Mouse (Mus musculus): ENCODE measurements at regions not wholly inside any gene's neighbourhood (a gene's known extent, or its start where the extent isn't known, plus 50 kb on each side); places are given as distances from the start of the nearest gene placed in this dataset.

GRCm38 (mm10) chr15:74296277-74296676 lies 339.9 kb downstream of the Mroh4 start:
- H3K9ac ChIP-seq (replicated peaks; ENCODE audit: low read length) = no peak overlapping the region
- H3K27me3 ChIP-seq (ENCODE audit: control insufficient read depth, insufficient read depth, low read length) = no peaks in the 10 kb centered on the region
- H3K4me2 ChIP-seq (ENCODE audit: low read length) = no peak overlapping the region
- H3K4me1 ChIP-seq (ENCODE audit: control insufficient read depth, insufficient read depth, low read length) = peaks cover 13% of the 10 kb centered on the region
- ATAC-seq (ENCODE audit: low FRiP score, low TSS enrichment) (no peak; the same call in 1 of the 2 replicates), DNase-seq (peak; percentile 65)
- H3K4me3 ChIP-seq (replicated peaks; ENCODE audit: low read depth, low read length) = no peak overlapping the region
- H3K36me3 ChIP-seq (ENCODE audit: control insufficient read depth, insufficient read depth, low read length) = no peaks in the 10 kb centered on the region
- WGBS = 9% methylated on average over 8 of the region's 8 CpGs
- H3K9me3 ChIP-seq (ENCODE audit: control insufficient read depth, low read length) = no peaks in the 10 kb centered on the region
- H3K27ac ChIP-seq (replicated peaks; ENCODE audit: low read depth, low read length) = peak overlapping the region; percentile 49; the same call in 1 of the 2 replicates

- no peaks in the 10 kb centered on the region for H3K9me3 ChIP-seq (ENCODE audit: control insufficient read depth, low read length)
- DNase-seq (peak; percentile 23), ATAC-seq (ENCODE audit: low FRiP score, low TSS enrichment) (no peak)
- peaks cover 13% of the 10 kb centered on the region for H3K4me1 ChIP-seq (ENCODE audit: control insufficient read depth, insufficient read depth, low read length)
- H3K9ac ChIP-seq (replicated peaks; ENCODE audit: low read length) = no peak overlapping the region
- no peak overlapping the region for H3K4me3 ChIP-seq (replicated peaks; ENCODE audit: low read depth, low read length)
- H3K36me3 ChIP-seq (ENCODE audit: control insufficient read depth, insufficient read depth, low read length) = no peaks in the 10 kb centered on the region
- no peak overlapping the region for H3K27ac ChIP-seq (replicated peaks; ENCODE audit: low read depth, low read length)
- no peak overlapping the region for H3K4me2 ChIP-seq (ENCODE audit: low read length)
- no peaks in the 10 kb centered on the region for H3K27me3 ChIP-seq (ENCODE audit: control insufficient read depth, insufficient read depth, low read length)
- 73% methylated on average over 10 of the region's 10 CpGs for WGBS
These were observed 341.5 kb downstream of the Mroh4 start for GRCm38 (mm10) chr15:74294691-74295090.

GRCm38 (mm10) chr15:74294109-74294508 lies 342.0 kb downstream of the Mroh4 start:
- no peaks in the 10 kb centered on the region for H3K27me3 ChIP-seq (ENCODE audit: control insufficient read depth, insufficient read depth, low read length)
- 71% methylated on average over 10 of the region's 10 CpGs for WGBS

GRCm38 (mm10) chr15:74287492-74287891 lies 348.7 kb downstream of the Mroh4 start:
- H3K27ac ChIP-seq (replicated peaks; ENCODE audit: low read depth, low read length) = no peak overlapping the region
- H3K9me3 ChIP-seq (ENCODE audit: control insufficient read depth, low read length) = no peaks in the 10 kb centered on the region
- H3K36me3 ChIP-seq (ENCODE audit: control insufficient read depth, insufficient read depth, low read length) = no peaks in the 10 kb centered on the region
- ATAC-seq (ENCODE audit: low FRiP score, low TSS enrichment) (no peak), DNase-seq (no peak)
- peaks cover 18% of the 10 kb centered on the region; the same call in 1 of the 2 replicates for H3K4me1 ChIP-seq (ENCODE audit: control insufficient read depth, insufficient read depth, low read length)
- no peak overlapping the region for H3K4me2 ChIP-seq (ENCODE audit: low read length)
- no peaks in the 10 kb centered on the region for H3K27me3 ChIP-seq (ENCODE audit: control insufficient read depth, insufficient read depth, low read length)
- H3K9ac ChIP-seq (replicated peaks; ENCODE audit: low read length) = no peak overlapping the region
- no peak overlapping the region for H3K4me3 ChIP-seq (replicated peaks; ENCODE audit: low read depth, low read length)
- 85% methylated on average over 2 of the region's 2 CpGs for WGBS

More at GRCm38 (mm10) chr15:74294109-74294508, 342.0 kb downstream of the Mroh4 start:
- H3K4me2 ChIP-seq (ENCODE audit: low read length) = no peak overlapping the region
- 0 out of 2 replicates have a peak overlapping the region, but pooled peaks have one; percentile 41 for H3K27ac ChIP-seq (replicated peaks; ENCODE audit: low read depth, low read length)
- ATAC-seq (ENCODE audit: low FRiP score, low TSS enrichment) (no peak), DNase-seq (no peak)
- no peak overlapping the region for H3K4me3 ChIP-seq (replicated peaks; ENCODE audit: low read depth, low read length)
- H3K9me3 ChIP-seq (ENCODE audit: control insufficient read depth, low read length) = no peaks in the 10 kb centered on the region
- H3K36me3 ChIP-seq (ENCODE audit: control insufficient read depth, insufficient read depth, low read length) = no peaks in the 10 kb centered on the region
- H3K4me1 ChIP-seq (ENCODE audit: control insufficient read depth, insufficient read depth, low read length) = peaks cover 13% of the 10 kb centered on the region
- H3K9ac ChIP-seq (replicated peaks; ENCODE audit: low read length) = no peak overlapping the region

GRCm38 (mm10) chr15:74283172-74283534 lies 353.0 kb downstream of the Mroh4 start:
- Histone ChIP-seq H3K27me3 (ENCODE audit: control insufficient read depth, insufficient read depth, low read length) (no peaks in the 10 kb centered on the region), H3K27ac (replicated peaks; ENCODE audit: low read depth, low read length) (peak overlapping the region; percentile 67; the same call in 1 of the 2 replicates), H3K4me1 (ENCODE audit: control insufficient read depth, insufficient read depth, low read length) (peaks cover 22% of the 10 kb centered on the region; the same call in 1 of the 2 replicates), H3K4me3 (replicated peaks; ENCODE audit: low read depth, low read length) (no peak overlapping the region), H3K9ac (replicated peaks; ENCODE audit: low read length) (peak overlapping the region; percentile 9; the same call in 1 of the 2 replicates), H3K9me3 (ENCODE audit: control insufficient read depth, low read length) (no peaks in the 10 kb centered on the region), H3K36me3 (ENCODE audit: control insufficient read depth, insufficient read depth, low read length) (no peaks in the 10 kb centered on the region), H3K4me2 (ENCODE audit: low read length) (no peak overlapping the region)
- DNase-seq (peak; percentile 46), ATAC-seq (ENCODE audit: low FRiP score, low TSS enrichment) (no peak)
- 55% methylated on average over 5 of the region's 5 CpGs for WGBS

GRCm38 (mm10) chr15:74282440-74283171 lies 353.5 kb downstream of the Mroh4 start:
- ATAC-seq (ENCODE audit: low FRiP score, low TSS enrichment) (no peak), DNase-seq (peak; percentile 52)
- no peaks in the 10 kb centered on the region for H3K36me3 ChIP-seq (ENCODE audit: control insufficient read depth, insufficient read depth, low read length)
- no peak overlapping the region for H3K4me2 ChIP-seq (ENCODE audit: low read length)
- WGBS = 56% methylated on average over 7 of the region's 7 CpGs
- H3K4me3 ChIP-seq (replicated peaks; ENCODE audit: low read depth, low read length) = no peak overlapping the region
- H3K27ac ChIP-seq (replicated peaks; ENCODE audit: low read depth, low read length) = peak overlapping the region; percentile 67
- H3K9me3 ChIP-seq (ENCODE audit: control insufficient read depth, low read length) = no peaks in the 10 kb centered on the region
- peaks cover 22% of the 10 kb centered on the region; the same call in 1 of the 2 replicates for H3K4me1 ChIP-seq (ENCODE audit: control insufficient read depth, insufficient read depth, low read length)
- no peaks in the 10 kb centered on the region for H3K27me3 ChIP-seq (ENCODE audit: control insufficient read depth, insufficient read depth, low read length)
- peak overlapping the region; percentile 9; the same call in 1 of the 2 replicates for H3K9ac ChIP-seq (replicated peaks; ENCODE audit: low read length)

- WGBS = 93% methylated on average over 5 of the region's 5 CpGs
- Histone ChIP-seq H3K4me2 (ENCODE audit: low read length) (no peak overlapping the region), H3K9me3 (ENCODE audit: control insufficient read depth, low read length) (no peaks in the 10 kb centered on the region), H3K9ac (replicated peaks; ENCODE audit: low read length) (no peak overlapping the region), H3K27ac (replicated peaks; ENCODE audit: low read depth, low read length) (no peak overlapping the region), H3K4me3 (replicated peaks; ENCODE audit: low read depth, low read length) (no peak overlapping the region), H3K36me3 (ENCODE audit: control insufficient read depth, insufficient read depth, low read length) (no peaks in the 10 kb centered on the region), H3K4me1 (ENCODE audit: control insufficient read depth, insufficient read depth, low read length) (peaks cover 6% of the 10 kb centered on the region; the same call in 1 of the 2 replicates), H3K27me3 (ENCODE audit: control insufficient read depth, insufficient read depth, low read length) (no peaks in the 10 kb centered on the region)
- DNase-seq = no peak
- no peak for ATAC-seq (ENCODE audit: low FRiP score, low TSS enrichment)
These were observed 361.7 kb downstream of the Mroh4 start for GRCm38 (mm10) chr15:74274435-74274834.

- no peak overlapping the region for H3K4me3 ChIP-seq (replicated peaks; ENCODE audit: low read depth, low read length)
- ATAC-seq (ENCODE audit: low FRiP score, low TSS enrichment) (no peak), DNase-seq (peak; percentile 60)
- WGBS = 57% methylated on average over 9 of the region's 9 CpGs
- no peaks in the 10 kb centered on the region for H3K36me3 ChIP-seq (ENCODE audit: control insufficient read depth, insufficient read depth, low read length)
- no peaks in the 10 kb centered on the region for H3K9me3 ChIP-seq (ENCODE audit: control insufficient read depth, low read length)
- peaks cover 5% of the 10 kb centered on the region; the same call in 1 of the 2 replicates for H3K4me1 ChIP-seq (ENCODE audit: control insufficient read depth, insufficient read depth, low read length)
- H3K27me3 ChIP-seq (ENCODE audit: control insufficient read depth, insufficient read depth, low read length) = no peaks in the 10 kb centered on the region
- no peak overlapping the region for H3K9ac ChIP-seq (replicated peaks; ENCODE audit: low read length)
- H3K4me2 ChIP-seq (ENCODE audit: low read length) = no peak overlapping the region
- H3K27ac ChIP-seq (replicated peaks; ENCODE audit: low read depth, low read length) = no peak overlapping the region
These were observed 373.5 kb downstream of the Mroh4 start for GRCm38 (mm10) chr15:74262587-74263210.
